Mouse (Mus musculus): Measurements from ENCODE around the gene Oard1.

Gene Oard1

DNA sequence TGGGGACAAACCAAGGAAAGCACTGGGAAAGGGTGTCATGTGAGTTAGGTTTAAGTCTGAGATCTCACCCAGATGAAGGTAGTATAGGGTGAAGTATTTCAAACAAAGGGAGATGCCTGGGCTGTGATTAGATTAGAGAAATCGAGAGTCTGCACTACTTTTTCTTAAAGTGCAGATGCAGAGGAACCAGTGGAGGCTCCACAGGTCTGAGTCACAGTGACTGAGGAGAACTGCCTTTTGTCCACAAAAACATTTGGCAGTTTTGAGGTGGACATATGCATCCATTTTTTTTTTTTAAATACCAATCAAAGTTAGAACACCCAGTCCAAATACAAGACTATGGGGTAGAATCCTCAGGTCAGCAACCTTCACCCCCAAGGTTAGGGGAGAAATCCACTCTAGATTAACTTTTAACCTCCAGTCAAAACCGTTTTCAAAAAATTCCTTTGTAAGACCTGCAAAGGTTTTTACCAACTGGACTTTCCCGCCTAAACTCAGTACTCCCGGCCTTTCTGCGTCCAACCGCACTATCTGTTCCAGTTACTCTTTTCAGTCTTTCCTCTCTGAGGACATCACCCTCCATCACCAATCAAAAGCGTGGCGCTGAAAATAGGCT, 1.8 kb upstream of the Oard1 start:
- no peak for ATAC-seq (ENCODE audit: insufficient number of reproducible peaks, low FRiP score, low TSS enrichment)

DNA sequence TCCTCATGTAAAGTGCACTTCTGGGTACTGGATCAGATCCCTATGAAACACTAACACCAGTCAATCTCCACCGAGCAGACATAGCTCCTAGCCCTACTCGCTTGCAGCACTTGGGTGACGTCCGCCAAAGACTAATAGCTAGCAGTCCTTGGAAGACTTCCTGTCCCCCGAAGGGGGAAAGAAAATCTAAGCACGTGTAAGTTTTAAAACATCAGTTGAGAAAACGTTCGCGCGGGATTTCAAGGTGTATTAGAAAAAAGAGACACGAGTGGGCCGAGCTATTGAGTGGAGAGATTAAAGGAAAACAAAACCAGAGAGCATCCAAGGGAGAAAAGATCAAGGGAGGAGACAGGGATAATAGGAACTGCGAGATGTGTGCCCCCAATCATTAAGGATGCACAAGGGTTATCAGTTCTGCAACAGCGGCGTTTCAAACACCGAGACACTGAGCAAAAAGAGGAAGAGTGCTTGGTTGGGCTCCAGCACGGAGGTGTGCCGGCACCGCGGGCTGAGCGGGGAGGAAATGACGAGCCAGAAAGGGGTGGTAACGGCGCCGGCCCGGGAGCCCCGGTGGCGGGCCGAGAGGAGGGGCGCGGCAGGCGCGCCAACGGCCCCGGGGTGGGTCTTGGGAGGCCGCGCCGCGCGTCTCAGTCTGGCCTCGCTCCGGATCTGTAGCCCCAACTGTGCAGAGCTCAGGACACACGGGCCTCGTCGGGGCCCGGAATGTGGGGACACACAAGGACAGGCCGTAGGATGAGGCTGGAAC, 1.1 kb upstream of the Oard1 start:
- ATAC-seq (ENCODE audit: insufficient number of reproducible peaks, low FRiP score, low TSS enrichment), result peak; percentile 47

DNA sequence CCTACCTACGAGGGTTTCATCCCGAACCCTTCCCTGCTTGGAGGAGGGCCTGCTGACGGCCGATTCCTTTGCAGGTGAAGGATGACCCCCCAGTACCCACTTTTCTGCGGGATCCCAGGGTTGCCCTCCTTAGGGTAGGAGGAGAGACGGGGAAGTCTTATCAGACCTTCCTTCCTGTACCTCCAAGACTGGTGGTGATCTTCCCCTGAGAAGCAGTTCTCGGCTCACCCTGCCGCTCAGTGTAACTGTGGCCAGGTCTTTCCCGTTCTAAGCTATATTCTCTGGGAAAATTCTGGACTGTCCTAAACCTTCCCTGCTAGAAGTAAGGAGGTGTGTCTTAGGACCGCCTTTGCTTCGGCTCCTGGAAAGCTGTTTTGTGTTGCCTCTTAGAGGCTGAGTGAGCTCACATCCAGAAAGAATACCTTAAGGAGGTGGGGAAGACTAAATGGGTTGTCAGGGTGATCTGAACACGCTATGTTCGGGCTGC, 528 bp downstream of the Oard1 start:
- 0 out of 2 replicates have a peak, but pooled peaks have one; percentile 2 for ATAC-seq (ENCODE audit: insufficient number of reproducible peaks, low FRiP score, low TSS enrichment)

DNA sequence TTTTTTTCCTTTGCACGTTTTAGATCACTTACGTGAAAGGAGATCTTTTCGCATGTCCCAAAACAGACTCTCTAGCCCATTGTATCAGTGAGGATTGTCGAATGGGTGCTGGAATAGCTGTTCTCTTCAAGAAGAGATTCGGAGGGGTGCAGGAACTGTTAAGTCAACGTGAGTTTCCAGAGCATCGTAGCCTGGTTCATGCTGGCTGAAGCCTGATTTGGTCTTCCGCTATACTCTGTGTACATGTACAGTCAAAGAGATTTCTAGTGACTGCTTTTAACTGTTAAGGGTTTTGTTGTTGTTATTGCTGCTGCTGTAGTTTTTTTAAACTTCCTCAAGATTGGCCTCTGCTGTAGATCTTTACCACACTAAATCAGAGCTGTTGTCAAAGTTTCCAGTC, 1.4 kb downstream of the Oard1 start:
- no peak for ATAC-seq (ENCODE audit: insufficient number of reproducible peaks, low FRiP score, low TSS enrichment)

DNA sequence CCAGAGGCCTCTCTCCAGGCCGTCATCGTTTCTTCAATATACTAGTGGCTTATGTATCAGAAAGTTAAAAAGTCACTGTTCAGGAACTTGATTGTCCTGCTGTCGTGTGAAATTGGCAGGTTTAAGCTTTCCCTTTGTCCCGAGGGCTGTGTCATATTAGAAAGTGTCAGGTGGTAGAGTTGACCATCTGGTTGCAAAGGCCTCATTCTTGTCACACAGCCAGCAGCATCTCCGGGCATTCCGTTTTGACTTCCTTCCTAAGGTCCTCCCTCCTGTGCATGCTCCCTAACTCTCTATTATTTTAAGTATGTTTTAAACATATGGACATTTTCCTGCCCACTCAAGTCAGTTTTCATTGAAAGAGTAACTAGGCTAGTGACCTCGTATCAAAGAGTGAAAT, 6.2 kb downstream of the Oard1 start:
- ATAC-seq (ENCODE audit: insufficient number of reproducible peaks, low FRiP score, low TSS enrichment), result peak; percentile 74

DNA sequence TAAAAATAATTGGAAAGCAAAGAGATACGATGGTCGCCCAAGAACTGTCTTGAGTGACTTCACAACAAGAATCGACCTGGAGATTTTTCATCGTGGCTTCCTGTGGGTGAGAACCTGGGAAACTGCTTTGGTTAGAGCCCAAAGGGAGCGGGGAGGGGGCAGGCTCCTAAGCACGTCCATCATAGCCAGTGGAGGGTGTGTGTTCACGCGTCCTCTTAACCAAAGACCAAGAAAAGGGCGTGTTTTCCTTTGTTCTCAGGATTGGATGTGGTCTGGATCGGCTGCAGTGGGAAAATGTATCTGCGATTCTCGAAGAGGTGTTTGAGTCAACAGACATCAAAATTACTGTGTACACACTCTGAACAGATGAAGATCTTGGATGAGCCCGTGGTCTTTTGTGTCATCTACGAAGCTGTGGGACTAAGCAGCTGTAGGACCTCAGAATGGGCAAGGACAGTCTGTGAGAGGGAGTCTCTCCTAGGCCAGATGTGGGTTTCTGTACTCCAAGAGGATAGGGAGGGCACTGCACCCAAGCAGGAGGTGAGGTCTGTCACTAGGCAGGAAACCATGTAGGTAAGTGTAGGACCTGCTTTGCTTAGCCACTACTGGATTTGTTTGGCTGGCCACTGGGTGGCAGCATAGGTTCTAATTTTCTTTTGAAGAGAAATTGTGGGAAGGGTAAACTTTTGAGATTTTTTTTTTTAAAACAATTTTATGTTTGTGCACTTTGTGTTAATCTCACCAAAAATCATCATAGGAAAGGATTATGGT, 6.8 kb downstream of the Oard1 start:
- 0 out of 2 replicates have a peak, but pooled peaks have one; percentile 33 for ATAC-seq (ENCODE audit: insufficient number of reproducible peaks, low FRiP score, low TSS enrichment)

DNA sequence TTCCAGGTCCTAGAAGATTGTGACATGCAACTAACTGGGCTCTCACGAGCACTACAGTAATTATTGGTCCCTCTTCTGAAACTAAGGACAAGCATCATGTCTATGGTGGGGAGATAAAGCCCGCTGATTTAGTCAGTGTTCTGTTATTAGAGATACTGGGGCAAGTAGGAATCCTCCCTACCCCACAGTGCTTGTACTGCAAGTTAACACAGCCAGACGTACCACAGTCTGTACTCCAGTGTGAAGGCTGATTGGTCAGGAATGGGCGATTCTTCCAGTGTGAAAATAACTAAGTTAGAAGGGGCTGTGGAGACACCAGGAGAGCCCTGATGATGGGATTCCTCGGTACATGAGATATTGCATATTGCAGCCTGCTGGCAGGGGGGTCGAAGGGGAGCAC, 7.7 kb downstream of the Oard1 start:
- no peak for ATAC-seq (ENCODE audit: insufficient number of reproducible peaks, low FRiP score, low TSS enrichment)

DNA sequence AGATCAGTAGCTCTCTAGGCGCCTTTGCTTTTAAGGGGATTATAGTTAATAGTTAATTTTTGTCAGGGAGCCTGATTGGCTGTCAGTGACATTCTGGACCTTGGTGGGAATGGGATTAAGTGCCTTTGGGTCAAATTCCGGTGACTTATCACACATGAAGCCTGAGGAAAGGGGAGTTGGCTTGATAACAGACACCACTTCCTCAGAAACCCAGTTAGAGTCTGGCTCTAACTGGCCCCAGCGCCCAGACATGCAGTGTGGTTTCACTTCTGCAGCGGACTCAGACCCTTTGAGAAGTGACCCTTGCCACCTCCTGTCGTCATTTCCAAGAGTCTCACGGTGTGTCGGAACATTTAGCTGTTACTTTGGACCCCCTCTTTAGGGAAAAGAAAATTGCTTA, 8.4 kb downstream of the Oard1 start:
- ATAC-seq (ENCODE audit: insufficient number of reproducible peaks, low FRiP score, low TSS enrichment), result no peak

DNA sequence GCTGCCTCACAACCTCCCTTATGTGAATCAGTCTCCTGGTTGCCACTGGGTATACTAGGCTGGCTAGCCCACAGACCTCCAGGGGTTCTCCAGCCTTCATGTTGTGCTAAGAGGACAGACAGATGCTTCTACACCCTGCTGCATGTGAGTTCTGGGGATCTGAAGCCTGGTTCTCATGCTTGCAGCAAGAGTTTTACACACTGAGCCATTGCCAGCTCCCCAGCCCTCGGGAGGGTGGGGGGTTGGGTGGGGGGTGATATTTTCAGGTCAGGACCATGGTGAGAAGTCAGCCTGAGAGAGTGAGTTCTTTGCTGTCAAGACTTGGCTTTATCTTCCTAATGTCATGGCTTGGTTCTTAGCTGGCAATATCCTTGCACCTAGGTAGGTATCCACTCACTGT, 9.0 kb downstream of the Oard1 start:
- no peak for ATAC-seq (ENCODE audit: insufficient number of reproducible peaks, low FRiP score, low TSS enrichment)

DNA sequence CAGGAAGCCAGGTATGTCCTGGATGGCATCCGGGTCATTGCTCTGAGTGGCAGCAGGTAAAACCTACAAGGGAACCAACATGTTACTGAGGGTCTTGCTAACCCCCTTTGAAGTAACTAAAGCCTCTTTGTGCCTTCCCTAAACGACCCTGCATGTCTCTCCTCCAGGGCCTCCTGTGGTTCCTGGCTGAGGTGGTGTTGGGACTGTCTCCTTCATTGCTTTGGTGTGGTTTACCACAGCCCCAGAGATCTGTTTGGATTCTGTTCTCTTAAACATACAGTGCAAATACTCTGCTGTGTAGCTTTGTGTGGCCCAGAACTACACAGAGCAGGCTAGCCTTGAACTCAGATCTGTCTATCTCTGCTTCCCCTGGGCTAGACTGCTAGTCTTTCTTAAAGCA, 9.8 kb downstream of the Oard1 start:
- no peak for ATAC-seq (ENCODE audit: insufficient number of reproducible peaks, low FRiP score, low TSS enrichment)

DNA sequence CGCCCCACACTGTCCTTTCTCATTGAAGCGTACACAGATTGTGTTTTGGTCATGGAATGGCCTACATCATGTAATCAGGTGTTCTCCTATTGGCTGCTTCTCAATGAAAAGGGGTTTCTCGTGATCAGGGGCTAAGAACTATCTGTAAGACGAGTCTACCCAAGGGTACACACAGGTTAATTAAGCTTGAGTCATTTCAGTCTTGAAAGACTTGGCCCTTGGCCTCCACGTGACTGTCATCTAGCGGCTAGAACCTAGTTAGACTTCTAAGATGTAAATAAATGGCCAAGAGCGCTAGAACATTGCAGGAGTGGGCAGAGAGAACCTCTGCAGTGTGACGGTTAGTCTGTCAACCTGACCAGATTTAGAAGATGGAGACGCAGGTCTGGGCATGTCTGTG, 14.4 kb downstream of the Oard1 start:
- ATAC-seq (ENCODE audit: insufficient number of reproducible peaks, low FRiP score, low TSS enrichment), result no peak

DNA sequence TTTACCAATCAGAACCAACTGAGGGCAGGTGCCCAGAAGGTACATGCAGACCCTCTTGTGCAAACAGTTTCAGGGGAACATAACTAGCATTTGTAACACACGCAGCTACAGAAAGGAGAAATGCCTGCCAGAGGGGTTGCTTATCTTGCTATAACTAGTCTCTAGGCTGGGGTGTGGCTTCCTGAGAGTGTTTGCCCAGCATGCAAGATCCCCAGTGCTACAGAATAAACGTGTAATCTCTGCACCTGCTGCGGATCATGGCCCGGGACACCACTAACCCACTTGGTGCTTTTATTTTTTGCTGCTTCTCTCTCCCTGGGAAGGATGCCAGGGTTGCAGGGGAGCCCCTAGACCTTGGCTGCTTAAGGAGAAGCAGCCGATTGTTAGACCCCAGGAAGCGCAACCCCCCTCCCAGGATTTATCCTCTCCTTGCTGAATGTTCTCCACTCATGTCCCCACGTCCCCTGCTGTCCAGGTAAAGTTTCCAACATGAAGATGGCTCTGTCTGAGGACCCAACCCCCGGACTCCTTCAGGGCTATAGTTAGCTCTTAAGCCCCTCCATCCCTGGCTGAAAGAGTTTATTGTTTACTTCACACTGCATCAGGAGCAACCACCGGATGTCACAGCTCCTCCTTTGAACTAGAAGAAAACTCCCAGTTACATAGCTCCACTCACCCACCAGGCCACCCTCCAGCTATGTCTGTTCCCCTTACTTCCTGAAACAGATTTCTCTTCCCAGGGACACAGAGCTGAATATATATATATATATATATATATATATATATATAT, 16.2 kb downstream of the Oard1 start:
- ATAC-seq (ENCODE audit: insufficient number of reproducible peaks, low FRiP score, low TSS enrichment), result no peak

DNA sequence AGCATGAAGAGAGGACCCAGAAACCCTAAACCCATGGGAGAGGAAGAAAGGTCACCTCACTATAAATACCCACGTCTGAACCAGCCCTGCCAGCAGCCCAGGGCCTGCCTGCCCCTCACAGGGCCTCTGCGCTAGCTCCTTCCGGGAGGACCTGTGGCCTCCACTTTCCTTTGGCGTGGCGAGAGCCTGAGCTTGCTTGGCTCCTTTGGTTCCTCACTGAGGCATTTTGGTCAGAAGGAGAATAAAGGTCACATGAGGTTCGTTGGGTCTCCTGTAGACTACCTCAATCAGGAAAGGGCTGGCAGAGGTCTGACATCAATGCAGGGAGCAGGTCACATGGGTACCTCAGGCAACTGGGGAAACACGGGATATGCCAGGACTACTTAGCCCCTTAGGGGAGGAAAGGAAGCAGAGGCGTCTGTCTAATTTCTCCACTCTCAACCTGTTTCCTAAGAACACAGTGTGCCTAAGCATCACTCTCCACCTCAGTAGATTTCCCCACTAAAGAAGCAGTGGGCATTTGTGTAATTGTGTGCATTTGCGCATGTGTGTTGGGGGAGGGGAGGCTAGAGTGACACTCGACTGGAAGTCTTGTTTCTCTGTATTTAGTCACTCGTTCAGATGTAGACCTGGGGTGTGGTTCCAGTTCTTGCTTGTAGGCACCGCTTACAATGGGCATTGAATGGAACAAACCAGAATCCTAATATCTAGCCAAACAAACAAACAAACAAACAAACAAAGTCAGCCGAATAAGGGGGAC, 17.4 kb downstream of the Oard1 start:
- no peak for ATAC-seq (ENCODE audit: insufficient number of reproducible peaks, low FRiP score, low TSS enrichment)

DNA sequence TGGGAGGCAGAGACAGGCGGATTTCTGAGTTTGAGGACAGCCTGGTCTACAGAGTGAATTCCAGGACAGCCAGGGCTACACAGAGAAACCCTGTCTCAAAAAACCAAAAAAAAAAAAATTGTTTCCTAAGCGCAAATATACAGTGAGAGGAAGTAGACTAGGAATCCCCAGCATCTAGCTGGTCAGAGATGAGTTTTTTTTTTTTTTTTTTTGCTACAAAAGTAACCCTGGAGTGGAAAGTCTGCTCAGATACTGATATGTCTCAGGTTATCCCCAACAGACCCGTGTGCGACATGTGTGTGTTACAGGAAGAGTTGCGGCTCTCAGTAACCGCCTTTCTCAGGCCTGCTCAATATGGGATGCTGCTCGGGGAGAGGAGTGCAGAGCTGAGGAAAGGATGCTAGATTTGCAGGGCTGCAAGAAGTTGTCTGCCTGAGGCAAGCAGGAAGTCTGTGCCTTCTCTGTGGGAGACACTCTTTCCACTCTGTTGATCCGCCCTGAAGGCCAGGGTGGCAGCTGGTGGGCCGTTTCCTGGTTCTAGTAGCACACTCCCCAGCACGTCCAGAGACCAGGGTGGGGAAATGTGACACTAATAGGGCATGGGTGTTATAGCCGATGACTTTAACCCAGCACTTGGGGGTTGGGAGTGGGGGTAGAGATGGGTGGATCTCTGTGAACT, 18.2 kb downstream of the Oard1 start:
- no peak for ATAC-seq (ENCODE audit: insufficient number of reproducible peaks, low FRiP score, low TSS enrichment)

DNA sequence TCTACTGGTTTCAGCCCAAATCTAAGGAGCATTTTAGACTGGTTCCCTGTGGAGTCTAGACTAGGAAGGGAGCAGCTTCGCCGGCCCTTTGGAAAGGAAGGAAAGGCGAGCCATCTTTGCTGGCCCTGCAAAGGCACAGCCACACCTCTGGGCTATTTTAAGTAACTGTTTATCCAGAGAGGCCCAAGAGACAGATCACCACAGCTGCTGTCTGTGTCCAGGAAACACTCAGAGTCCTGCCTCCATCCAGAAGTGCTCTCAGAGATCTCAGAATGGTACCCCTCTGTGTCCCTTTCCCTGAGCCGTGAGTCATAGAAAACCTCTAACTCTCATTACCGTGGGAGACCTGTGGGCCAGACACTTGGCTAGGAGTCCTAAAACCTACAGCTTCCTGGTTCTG, 20.6 kb downstream of the Oard1 start:
- no peak for ATAC-seq (ENCODE audit: insufficient number of reproducible peaks, low FRiP score, low TSS enrichment)

DNA sequence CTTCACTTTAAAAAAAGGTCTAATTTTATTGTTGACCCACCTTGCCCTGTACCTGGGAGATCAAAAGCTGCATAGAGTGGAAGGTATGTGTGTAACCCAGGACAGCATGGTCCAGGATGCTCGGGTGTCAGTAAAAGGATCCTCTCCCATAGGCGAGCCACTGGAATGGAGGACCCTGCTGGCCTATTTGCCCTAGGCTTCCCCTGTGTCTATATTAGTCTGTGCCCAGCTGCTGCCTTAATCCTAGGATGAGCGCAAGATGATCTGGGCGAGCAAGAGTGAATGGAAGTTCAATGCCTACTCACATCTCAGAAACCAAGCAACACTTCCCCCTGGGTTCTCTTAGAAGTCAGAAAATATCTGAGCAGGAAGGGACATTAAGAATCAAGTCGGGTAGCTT, 21.2 kb downstream of the Oard1 start:
- ATAC-seq (ENCODE audit: insufficient number of reproducible peaks, low FRiP score, low TSS enrichment), result no peak

DNA sequence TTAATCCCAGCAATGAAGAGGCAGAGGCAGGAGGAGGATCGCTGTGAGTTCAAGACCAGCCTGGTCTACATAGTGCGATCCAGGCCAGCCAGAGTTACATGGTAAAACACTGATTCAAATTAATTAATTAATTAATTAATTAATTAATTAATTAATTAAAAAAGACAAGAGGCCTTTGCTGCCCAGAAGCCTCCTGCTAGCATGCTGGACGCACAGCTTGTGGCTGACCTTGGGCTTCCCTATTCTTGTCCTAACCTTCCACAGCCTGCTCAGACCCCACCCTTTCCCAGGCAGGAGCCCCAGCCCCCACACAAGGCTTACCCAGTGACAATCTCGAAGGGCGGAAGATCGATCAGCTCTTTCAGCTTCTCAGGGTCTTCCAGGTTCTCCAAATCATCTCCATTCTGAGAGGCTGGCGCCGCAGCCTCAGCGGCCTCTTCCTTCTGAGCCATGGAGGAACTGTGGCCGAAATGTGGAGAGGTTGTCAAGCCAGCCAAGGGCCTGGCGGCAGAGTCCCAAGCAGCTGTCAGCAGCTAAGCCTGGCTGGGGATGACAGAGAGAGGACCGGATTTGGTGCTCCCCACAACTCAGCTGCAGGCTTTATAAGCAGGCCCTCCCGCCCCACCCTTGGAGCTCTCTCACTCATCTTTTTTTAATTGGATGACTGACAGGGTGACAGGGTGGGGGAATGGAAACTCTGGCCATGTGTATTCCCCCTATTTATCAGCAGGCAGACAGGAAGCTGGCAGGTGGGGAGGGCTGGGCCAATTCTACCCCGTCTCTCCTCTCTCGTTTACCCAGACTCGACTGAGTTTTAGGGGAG, 22.6 kb downstream of the Oard1 start, which contains the start of gene Apobec2:
Gene Apobec2 (minus strand): TSS at position 773 of the 823 bp plus-strand sequence.
- ATAC-seq (ENCODE audit: insufficient number of reproducible peaks, low FRiP score, low TSS enrichment), result no peak

DNA sequence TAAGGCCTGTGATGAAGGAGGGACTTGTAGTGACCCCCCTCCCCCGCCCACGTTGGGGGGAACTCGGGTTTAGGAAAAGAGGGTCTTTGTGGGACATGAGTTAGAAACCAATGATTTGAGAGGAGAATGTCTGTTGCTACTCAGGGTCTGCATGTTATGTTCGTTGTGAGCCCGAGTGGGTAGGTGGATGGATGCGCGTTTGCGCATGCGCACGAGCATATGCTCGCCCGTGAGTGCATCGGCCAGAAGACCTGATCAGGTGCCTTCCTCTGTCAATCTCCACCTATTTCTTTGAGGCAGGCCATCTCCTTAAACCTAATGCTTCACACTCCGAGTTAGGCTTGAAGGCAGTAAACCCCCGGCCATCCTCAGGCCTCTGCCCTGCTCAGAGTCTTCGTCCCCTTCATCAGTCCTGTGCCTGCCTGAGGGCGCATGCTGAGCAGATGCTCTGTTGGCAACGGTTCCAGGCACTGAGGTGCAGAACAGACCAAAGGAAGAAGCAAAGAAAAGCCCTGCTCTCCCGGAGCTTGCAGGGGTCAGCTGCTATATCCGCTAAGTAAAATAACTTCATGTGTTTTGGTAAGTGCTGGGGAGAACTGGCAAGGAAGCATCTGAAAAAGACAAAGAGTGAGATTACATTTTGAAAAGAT, 23.3 kb downstream of the Oard1 start:
- ATAC-seq (ENCODE audit: insufficient number of reproducible peaks, low FRiP score, low TSS enrichment), result no peak

Data from cerebellum, adult (tissue).